Mouse (Mus musculus) myocyte (in vitro differentiated cells): ENCODE measurements at regions not wholly inside any gene's neighbourhood (a gene's known extent, or its start where the extent isn't known, plus 50 kb on each side); places are given as distances from the start of the nearest gene placed in this dataset.

Experiments
- SRF ChIP-seq: IDR thresholded peaks from one replicate; pipeline ENCODE4 v1.6.1; 2011; ENCODE audit warnings: low read depth; ENCODE audit not compliant: control insufficient read depth, insufficient read length
- TCF12 ChIP-seq: IDR thresholded peaks from one replicate; pipeline ENCODE4 v1.6.1; 2011; ENCODE audit warnings: mild to moderate bottlenecking, control low read depth; ENCODE audit not compliant: poor library complexity, insufficient read depth, severe bottlenecking

DNA sequence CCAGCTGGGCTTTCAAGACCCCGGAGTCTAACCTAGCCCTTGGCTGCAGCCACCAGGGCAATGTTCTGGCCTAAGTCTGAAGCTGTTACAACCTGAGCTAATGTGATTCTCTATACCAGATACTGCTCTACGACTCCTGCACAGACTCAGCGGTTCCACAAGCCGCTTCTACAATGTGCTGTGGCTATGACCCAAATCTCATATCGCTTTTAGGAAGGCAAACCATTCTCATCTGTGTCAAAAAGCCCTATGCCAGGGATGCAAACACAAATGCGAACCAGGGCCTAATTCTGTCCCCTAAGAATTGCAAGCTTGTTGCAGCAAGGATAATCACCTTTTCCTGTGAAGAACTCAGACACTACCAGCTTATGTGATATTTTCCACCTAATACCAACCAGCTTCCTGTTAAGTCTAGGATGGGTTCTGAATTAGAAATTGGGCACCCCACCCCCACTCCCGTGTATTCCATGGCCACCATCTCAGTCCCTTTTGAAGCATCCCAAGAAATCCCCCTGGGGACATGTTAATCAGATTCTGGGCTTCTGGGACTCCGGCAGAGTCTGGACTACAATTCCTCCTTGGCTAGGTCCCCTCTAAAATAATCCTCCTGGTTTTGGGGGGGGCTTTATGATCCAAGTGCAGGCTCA lies 182.8 kb downstream of the Sox11 start:
- TF ChIP-seq TCF12 (no peak), SRF (no peak)
